In the genomic region with DNA sequence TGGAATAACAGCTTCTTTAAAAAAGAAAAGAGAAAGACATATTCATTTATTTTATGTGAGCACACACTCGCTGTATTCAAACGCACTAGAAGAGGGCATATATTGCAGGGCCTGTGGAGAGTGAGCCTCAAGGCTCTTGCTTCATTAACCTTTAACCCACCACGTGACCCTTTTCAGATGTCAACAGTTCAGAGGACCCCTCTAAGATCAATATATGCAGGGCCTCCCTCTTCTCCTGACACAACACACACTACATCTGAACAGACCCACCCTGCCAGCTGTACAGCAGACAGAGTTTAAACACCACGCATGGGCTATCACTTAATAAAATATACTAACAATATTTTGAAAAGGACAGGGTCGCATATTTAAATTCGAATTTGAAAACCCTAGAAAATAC, we compare ENCODE assay signal across 25 mouse cellular contexts.
"Had no signal": no experiment of that assay in that cellular context is flagged by ENCODE, and none has a peak within 500 bp of the region (broad histone marks: within the 10 kb centered on the region; RNA-seq: fewer than 3 reads in every experiment).

No protein-coding gene starts in this region.

- ATAC-seq: hindbrain, postnatal 0 days; intestine, embryonic 16.5 days; liver, embryonic 12.5 days had no signal

- H3K4me2 ChIP-seq: heart, embryonic 11.5 days; heart, embryonic 13.5 days; heart, embryonic 15.5 days; hindbrain, embryonic 12.5 days; hindbrain, embryonic 14.5 days; kidney, embryonic 15.5 days; limb, embryonic 12.5 days; liver, embryonic 12.5 days had no signal

- H3K4me1 ChIP-seq: heart, embryonic 13.5 days; heart, embryonic 15.5 days; kidney, embryonic 15.5 days; limb, embryonic 12.5 days; liver, embryonic 12.5 days had no signal

- H3K27ac ChIP-seq: heart, adult 2 months; heart, embryonic 13.5 days; heart, embryonic 15.5 days; hindbrain, embryonic 12.5 days; hindbrain, embryonic 14.5 days; hindbrain, postnatal 0 days; kidney, embryonic 15.5 days; kidney, postnatal 0 days; limb, embryonic 10.5 days; limb, embryonic 12.5 days; liver, embryonic 12.5 days; liver, embryonic 14.5 days had no signal

- DNase-seq: gastrocnemius, postnatal 14 days; gastrocnemius, postnatal 36 days; heart, adult 2 months; heart, postnatal 14 days; heart, postnatal 36 days; kidney, adult 11 months; kidney, adult 2 months; kidney, adult 9 months; kidney, postnatal 14 days; kidney, postnatal 36 days; layer of hippocampus, adult 9-11 months; layer of hippocampus, postnatal 36 days had no signal

- H3K9ac ChIP-seq: heart, embryonic 13.5 days; heart, embryonic 15.5 days; hindbrain, embryonic 12.5 days; hindbrain, embryonic 14.5 days; kidney, embryonic 15.5 days; limb, embryonic 12.5 days; liver, embryonic 12.5 days; liver, embryonic 14.5 days had no signal

- H3K4me3 ChIP-seq: heart, adult 2 months; heart, embryonic 13.5 days; heart, embryonic 15.5 days; hindbrain, embryonic 12.5 days; kidney, embryonic 15.5 days; limb, embryonic 10.5 days; limb, embryonic 12.5 days; liver, embryonic 12.5 days had no signal

- H3K9me3 ChIP-seq: heart, embryonic 13.5 days; heart, embryonic 15.5 days; hindbrain, embryonic 12.5 days; kidney, embryonic 15.5 days; limb, embryonic 10.5 days; limb, embryonic 12.5 days; liver, embryonic 12.5 days had no signal

- H3K36me3 ChIP-seq: heart, embryonic 13.5 days; heart, embryonic 15.5 days; hindbrain, embryonic 12.5 days; kidney, embryonic 15.5 days; limb, embryonic 10.5 days; limb, embryonic 12.5 days; liver, embryonic 12.5 days had no signal

- H3K27me3 ChIP-seq: heart, embryonic 13.5 days; heart, embryonic 15.5 days; hindbrain, embryonic 12.5 days; kidney, embryonic 15.5 days; limb, embryonic 12.5 days; liver, embryonic 12.5 days had no signal
